Mouse (Mus musculus) layer of hippocampus, adult 2 months (tissue): ENCODE measurements around the gene Ccdc194. TPM values are rescaled to one million over a fixed set of nuclear protein-coding genes. Genes with fewer than 3 reads are reported as not detected.

Experiments used
- DNase-seq, 2 experiments: peaks; one replicate each; pipeline ENCODE4 v3.0.0; 2022; ENCODE audit warnings: low spot score in 2 of 2
- H3K27ac ChIP-seq: fragments of 200-600 bp; 2 replicates; pipeline ENCODE4 v1.8.1; 2022
- H3K4me3 ChIP-seq: fragments of 200-600 bp; 2 replicates; pipeline ENCODE4 v1.8.1; 2022; ENCODE audit warnings: mild to moderate bottlenecking
- CTCF ChIP-seq: fragments of 200-600 bp; conservative IDR thresholded peaks from 2 replicates; pipeline ENCODE4 v1.8.1; 2022; ENCODE audit warnings: antibody characterized with exemption, mild to moderate bottlenecking, moderate library complexity
- long read RNA-seq, 2 experiments: library from polyadenylated mRNA; stranded (forward); transcript quantifications; one replicate each; pipeline ENCODE4 v2.0.0; 2021; ENCODE audit warnings: borderline mapping rate in 2 of 2
- total RNA-seq, 2 experiments: library from RNA; stranded (reverse); gene quantifications; 2 replicates each; pipeline ENCODE4 v1.2.3; 2021

Gene Ccdc194
- total RNA-seq, result not detected
- long read RNA-seq, experiment 1, result 0 reads
- long read RNA-seq, experiment 2, result 0 reads

- Histone ChIP-seq H3K4me3 (no peak within 1 kb of the TSS), H3K27ac (no peak within 1 kb of the TSS)
- DNase-seq, result no peak
- TF ChIP-seq CTCF, result no peak
These were observed at the start of gene Ccdc194 for GRCm38 (mm10) chr8:71525226-71526050. Gene Ccdc194, minus strand, starts transcription at chr8:71525711.

DNA sequence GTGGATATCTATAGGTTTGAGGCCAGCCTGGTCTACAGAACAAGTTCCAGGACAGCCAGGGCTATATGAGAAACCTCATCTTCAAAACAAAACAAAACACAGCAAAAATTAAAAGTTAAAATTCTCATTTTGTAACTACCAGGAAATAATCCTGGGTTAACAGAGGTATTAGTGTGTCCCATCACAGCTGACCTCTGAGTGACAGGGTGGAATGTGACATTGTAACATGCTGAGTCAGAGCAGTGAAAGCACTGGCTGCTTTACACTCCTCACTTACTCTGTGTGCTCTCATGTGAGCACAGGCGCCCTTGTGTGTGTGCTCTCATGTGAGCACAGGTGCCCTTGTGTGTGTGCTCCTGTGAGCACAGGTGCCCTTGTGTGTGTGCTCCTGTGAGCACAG, 49.5 kb upstream of the Ccdc194 start:
- no peak overlapping the region for H3K27ac ChIP-seq
- DNase-seq, result no peak
- TF ChIP-seq CTCF, result no peak
- no peak overlapping the region for H3K4me3 ChIP-seq

- H3K4me3 ChIP-seq, result no peak overlapping the region
- no peak overlapping the region for H3K27ac ChIP-seq
- TF ChIP-seq CTCF, result no peak
- no peak for DNase-seq
These were observed 48.9 kb upstream of the Ccdc194 start for GRCm38 (mm10) chr8:71574426-71574825.

DNA sequence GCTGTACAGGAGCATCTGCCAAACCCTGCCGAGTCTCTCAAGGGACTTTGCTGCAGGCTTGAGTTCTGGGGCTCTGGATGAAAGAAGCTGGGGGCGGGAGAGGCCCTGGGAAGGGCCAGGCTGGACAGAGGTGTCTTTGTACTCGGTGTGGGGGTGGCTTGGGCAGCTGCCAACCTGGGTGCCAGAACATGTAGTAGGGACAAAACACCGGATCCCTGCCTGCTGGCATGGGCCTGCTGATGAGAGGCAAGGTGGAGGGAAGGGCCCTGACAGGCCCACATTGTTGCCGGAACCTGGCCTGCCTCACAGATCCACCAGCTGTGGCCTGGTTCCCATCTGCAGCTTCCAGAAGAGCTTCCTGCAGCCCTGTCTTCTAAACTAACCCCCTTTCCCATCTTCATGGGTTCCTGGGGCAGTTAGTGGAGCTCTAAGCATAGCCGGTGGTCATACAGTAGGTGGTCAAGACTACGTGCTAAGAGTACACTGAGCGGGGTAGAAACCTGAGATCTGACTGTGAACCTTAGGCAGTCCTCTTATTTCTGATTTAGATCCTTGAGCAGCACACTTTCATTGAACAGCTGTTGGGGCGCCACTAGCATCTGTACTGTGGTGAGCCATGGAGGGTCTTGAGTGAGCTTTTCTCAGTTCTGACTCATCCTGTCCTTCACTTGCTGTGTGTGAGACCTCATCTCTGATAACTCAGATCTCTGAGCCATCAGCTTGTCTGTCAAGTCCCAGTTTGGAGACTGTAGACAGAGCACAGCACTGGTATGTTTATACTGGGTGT, 47.5 kb upstream of the Ccdc194 start:
- peak; percentile 86 to 89 for DNase-seq
- TF ChIP-seq CTCF, result no peak
- Histone ChIP-seq H3K27ac (peak overlapping the region; percentile 95), H3K4me3 (peak overlapping the region; percentile 43)

GRCm38 (mm10) chr8:71572077-71572476, 46.6 kb upstream of the Ccdc194 start:
- Histone ChIP-seq H3K4me3 (peak overlapping the region; percentile 75; the same call in 1 of the 2 replicates), H3K27ac (peak overlapping the region; percentile 95)
- TF ChIP-seq CTCF, result no peak
- DNase-seq, result no peak

DNA sequence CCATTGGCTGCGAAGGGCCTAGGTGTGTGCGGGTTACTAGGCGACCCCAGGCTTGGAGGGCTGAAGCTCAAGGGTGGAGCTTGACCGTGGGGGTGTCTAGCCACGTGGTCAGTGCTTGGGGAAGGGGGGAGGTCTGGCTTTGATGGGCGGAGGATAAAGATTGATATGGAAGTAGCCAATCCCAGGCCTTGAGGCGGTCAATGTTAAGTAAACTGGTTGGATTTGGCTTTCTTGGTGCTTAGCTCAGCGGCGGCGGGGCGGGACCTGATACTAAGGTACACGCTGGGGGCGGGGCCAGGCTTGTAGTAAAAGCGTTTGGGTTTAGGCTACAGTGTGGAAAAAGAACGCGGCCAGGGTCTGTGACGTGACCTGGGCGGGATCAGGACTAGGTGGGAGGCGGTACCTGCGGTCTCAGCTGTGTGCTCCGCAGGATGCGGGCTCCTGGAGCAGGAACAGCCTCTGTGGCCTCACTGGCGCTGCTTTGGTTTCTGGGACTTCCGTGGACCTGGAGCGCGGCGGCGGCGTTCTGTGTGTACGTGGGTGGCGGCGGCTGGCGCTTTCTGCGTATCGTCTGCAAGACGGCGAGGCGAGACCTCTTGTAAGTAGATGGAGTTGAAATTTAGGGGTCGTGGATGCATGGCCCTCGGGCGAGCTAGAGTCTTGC, 44.9 kb upstream of the Ccdc194 start:
- no peak; the same call in 1 of the 2 replicates for TF ChIP-seq CTCF

DNA sequence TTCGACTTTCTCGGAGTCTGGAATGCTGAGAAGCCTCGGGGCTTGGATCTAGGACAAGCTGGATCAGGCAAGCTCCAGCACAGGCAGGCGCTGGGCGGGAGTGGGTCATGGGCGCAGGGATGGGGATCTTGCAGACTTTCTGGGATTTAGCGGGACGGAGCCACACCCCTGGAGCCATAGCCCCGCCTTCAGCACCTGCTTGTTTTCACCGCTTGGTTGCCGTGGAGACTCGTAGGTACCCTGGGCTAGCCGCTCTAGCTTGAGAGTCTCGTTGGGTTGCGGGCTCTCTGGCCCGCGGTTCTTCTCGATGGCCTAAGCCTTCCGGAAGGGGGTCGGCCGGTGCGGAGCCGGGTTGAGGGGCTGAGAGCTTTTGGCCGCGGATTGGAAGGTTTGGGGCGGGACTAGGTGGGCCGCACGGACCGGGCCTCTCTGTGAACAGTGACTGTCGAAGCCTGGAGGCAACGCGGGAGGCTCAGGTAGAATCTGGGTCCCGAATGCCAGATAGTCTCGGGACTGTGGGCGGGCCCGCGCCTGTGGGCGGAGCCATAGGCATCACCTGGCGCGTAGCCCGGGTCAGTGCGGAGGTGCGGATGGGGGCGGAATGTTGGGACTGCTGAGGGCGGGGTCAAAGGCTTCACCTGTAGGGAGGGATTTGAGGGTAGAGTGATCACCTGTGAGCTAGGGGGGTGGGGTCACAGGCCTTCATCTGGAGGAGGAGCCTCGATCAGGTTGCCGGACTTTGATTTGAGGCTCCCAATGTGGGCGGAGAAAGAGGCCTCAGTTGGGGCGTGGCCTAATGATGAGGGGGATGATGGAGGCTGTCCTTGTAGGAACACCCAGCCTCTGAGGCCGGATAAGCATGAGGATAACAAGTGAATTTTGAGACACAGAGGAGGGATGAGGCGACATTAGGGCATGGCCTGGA, 44.1 kb upstream of the Ccdc194 start:
- no peak for TF ChIP-seq CTCF
- Histone ChIP-seq H3K27ac (peak overlapping the region; percentile 95), H3K4me3 (peak overlapping the region; percentile 75)
- DNase-seq, result peak; percentile 83 to 92

More for the DNA sequence above, 44.9 kb upstream of the Ccdc194 start:
- peak; percentile 92 to 97 for DNase-seq
- Histone ChIP-seq H3K27ac (peak overlapping the region; percentile 95), H3K4me3 (peak overlapping the region; percentile 75)

DNA sequence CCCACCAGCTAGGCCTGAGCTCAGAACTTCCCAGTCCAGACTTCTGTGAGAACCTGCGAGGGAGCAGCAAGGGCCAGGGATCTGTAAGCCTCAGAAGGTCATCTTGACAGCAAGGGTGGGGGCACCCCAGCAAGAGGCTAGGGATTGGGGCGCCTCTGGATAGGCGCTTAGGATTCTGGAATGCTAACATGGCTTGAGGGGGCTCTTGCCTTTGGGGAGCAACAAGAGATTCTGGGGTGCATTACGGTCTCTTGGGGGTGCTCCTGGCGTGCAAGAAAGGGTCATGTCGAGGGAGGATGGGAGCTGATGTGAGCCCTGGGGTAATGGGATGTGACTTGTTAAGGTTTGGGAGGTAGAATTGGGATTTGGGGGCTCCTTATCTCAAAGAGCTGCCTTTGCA, 43.4 kb upstream of the Ccdc194 start:
- TF ChIP-seq CTCF, result no peak
- Histone ChIP-seq H3K27ac (peak overlapping the region; percentile 95), H3K4me3 (peak overlapping the region; percentile 75)
- no peak for DNase-seq

DNA sequence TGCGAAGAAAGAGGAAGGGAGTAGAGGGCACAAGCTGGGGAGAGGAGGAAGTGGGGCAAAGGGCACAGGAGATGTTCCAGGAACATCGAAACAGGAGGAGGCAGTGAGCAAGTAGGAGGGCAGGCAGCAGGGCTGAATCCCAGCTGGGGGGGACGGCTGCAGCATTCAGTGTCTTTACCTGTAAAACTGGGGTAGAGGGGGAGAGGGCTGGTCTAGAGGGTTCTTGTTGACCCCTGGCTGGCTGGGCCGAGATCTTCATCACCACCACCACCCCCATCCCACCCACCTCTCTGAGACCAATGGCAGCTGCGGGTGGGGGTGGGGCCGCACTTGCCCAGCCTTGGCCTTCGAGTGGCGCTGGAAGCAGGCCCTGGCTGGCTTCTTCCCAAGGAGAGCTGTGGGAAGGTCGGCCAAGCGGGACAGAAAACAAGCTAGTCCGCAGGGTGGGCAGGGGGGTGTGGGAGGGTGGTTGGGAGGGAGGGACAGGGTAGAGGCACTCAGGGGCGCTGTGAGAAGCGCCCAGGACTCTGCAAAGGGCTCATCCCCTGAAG, 43.0 kb upstream of the Ccdc194 start, which contains the start of gene Slc27a1:
TSS of gene Slc27a1 (plus strand) at position 496 of the 551 bp plus-strand sequence.
- DNase-seq, result peak; percentile 70 to 72
- no peak for TF ChIP-seq CTCF
- Histone ChIP-seq H3K27ac (peak within 1 kb of the TSS; percentile 95), H3K4me3 (peak within 1 kb of the TSS; percentile 75)

DNA sequence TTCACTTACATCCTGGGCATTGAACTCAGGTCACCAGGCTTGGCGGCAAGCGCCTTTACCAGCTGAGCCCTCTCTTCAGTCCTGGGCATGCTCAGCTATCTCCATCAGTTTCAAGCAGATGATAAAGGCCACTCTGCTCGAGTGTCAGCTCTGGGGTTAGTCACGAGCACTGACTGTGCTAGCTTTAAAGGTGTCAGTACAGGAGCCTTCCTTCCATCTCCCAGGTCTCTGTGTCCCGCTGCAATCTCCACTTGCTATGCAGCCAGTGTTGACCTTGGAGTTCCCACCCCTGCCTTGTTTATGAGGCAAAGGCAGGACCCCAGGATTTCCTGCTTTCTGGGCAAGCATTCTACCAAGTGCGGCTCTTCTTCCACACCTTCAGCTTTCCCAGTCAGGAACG, 42.1 kb upstream of the Ccdc194 start:
- no peak for DNase-seq
- Histone ChIP-seq H3K27ac (peak overlapping the region; percentile 95), H3K4me3 (no peak overlapping the region)
- no peak for TF ChIP-seq CTCF

DNA sequence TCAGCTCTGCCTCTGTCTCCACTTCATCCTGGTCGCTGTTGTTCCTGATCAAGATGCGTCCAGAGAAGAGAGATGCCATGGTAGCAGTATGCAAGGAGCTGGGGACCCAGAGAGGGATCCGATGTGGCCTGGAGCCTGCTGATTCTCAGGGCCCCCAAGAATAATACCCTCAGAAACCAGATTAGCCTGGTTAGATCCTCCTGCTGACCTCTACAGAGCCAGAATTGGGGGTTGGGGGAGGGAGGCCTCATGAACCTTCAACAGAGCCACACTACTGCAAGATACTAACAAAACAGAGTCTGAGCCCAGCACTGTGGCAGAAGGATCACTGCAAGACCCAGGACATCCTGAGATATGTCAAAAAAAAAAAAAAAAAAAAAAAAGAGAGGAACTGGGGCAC, 41.0 kb upstream of the Ccdc194 start, which contains the start of gene Nxnl1:
TSS of gene Nxnl1 (minus strand) at position 101 of the 400 bp plus-strand sequence.
- DNase-seq, result no peak
- peak within 1 kb of the TSS; percentile 95; the same call in 1 of the 2 replicates for H3K27ac ChIP-seq
- no peak within 1 kb of the TSS for H3K4me3 ChIP-seq
- TF ChIP-seq CTCF, result no peak
